Mouse (Mus musculus): ENCODE measurements at regions not wholly inside any gene's neighbourhood (a gene's known extent, or its start where the extent isn't known, plus 50 kb on each side); places are given as distances from the start of the nearest gene placed in this dataset.

DNA sequence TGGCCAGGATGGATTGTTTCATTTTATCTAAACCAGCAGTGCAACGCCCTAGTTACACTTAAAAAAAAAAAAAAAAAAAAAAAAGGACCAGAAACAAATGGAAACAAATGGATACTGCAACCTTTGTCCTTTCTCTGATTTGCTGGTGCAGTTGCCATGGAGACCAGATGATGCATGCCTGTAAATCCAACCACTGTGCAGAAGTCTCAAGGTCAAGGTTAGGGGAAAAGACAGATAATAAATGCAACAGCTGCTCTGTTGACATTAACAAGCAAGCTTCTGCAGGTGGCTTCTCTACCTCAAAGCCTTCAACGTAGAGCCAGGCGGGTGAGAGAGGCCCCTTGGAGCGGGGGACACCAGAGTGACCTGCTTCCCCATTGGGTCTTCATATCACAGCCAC, 167.3 kb upstream of the Tmem132c start:
- TF ChIP-seq CTCF (IDR thresholded peaks at IDR 0.05 in 2 of 3, conservative IDR thresholded peaks at IDR 0.05 in 1 of 3; ENCODE audit: control insufficient read depth in 1 of 3, insufficient read depth in 1 of 3, low read depth in 2 of 3, low read length in 3 of 3, poor library complexity in 1 of 3, severe bottlenecking in 1 of 3) (no peak), POLR2A (IDR thresholded peaks at IDR 0.05; ENCODE audit: control insufficient read depth in 1 of 2, insufficient read depth in 1 of 2, low read depth in 1 of 2, low read length in 2 of 2, poor library complexity in 1 of 2) (no peak), ZC3H11A (IDR thresholded peaks at IDR 0.05; ENCODE audit: low read depth, low read length) (no peak), SMC3 (IDR thresholded peaks at IDR 0.05; ENCODE audit: low read depth, low read length) (no peak), POLR2AphosphoS5 (IDR thresholded peaks at IDR 0.05; ENCODE audit: borderline replicate concordance, low read depth, low read length) (no peak), TAL1 (IDR thresholded peaks at IDR 0.05; ENCODE audit: low read length) (no peak)
